Mouse (Mus musculus): Measurements from ENCODE around the gene Tpx2. TPM values are rescaled to one million over a fixed set of nuclear protein-coding genes. Genes with fewer than 3 reads are reported as not detected.

Tpx2 gene
- polyA plus RNA-seq, 1 experiment from 2014 or later = 65.6 TPM

GRCm38 (mm10) chr2:152878239-152878638 is 30.5 kb downstream of the Tpx2 start:
- H3K27me3 ChIP-seq (replicated peaks) = no peaks in the 10 kb centered on the region
- H3K27ac ChIP-seq (ENCODE audit: poor library complexity, severe bottlenecking) = no peak overlapping the region
- no peaks in the 10 kb centered on the region for H3K4me1 ChIP-seq (replicated peaks)
- H3K9ac ChIP-seq = no peak overlapping the region
- no peaks in the 10 kb centered on the region for H3K9me3 ChIP-seq (replicated peaks)
- H3K4me3 ChIP-seq = no peak overlapping the region
- 91% methylated on average over 3 of the region's 3 CpGs for WGBS
- H3K36me3 ChIP-seq = peaks cover 74% of the 10 kb centered on the region
- no peak for ATAC-seq (ENCODE audit: insufficient number of reproducible peaks, low FRiP score)
- H3K4me2 ChIP-seq = no peak overlapping the region

- Histone ChIP-seq H3K4me1 (replicated peaks) (no peaks in the 10 kb centered on the region), H3K9me3 (replicated peaks) (no peaks in the 10 kb centered on the region), H3K27ac (ENCODE audit: poor library complexity, severe bottlenecking) (no peak overlapping the region), H3K27me3 (replicated peaks) (no peaks in the 10 kb centered on the region), H3K9ac (no peak overlapping the region), H3K4me2 (no peak overlapping the region), H3K36me3 (peaks cover 81% of the 10 kb centered on the region), H3K4me3 (no peak overlapping the region)
- 96% methylated on average over 13 of the region's 13 CpGs for WGBS
- ATAC-seq (ENCODE audit: insufficient number of reproducible peaks, low FRiP score) = no peak
These were observed 33.1 kb downstream of the Tpx2 start for GRCm38 (mm10) chr2:152880898-152881297.

GRCm38 (mm10) chr2:152884101-152884645 is 36.4 kb downstream of the Tpx2 start:
- Histone ChIP-seq H3K9me3 (replicated peaks) (no peaks in the 10 kb centered on the region), H3K27ac (ENCODE audit: poor library complexity, severe bottlenecking) (no peak overlapping the region), H3K27me3 (replicated peaks) (no peaks in the 10 kb centered on the region), H3K4me2 (no peak overlapping the region), H3K4me1 (replicated peaks) (no peaks in the 10 kb centered on the region), H3K4me3 (no peak overlapping the region), H3K9ac (no peak overlapping the region), H3K36me3 (peaks cover 88% of the 10 kb centered on the region)
- 93% methylated on average over 6 of the region's 6 CpGs for WGBS
- ATAC-seq (ENCODE audit: insufficient number of reproducible peaks, low FRiP score) = no peak

GRCm38 (mm10) chr2:152887230-152887629 is 39.5 kb downstream of the Tpx2 start:
- ATAC-seq (ENCODE audit: insufficient number of reproducible peaks, low FRiP score) = no peak
- Histone ChIP-seq H3K36me3 (peaks cover 85% of the 10 kb centered on the region), H3K27ac (ENCODE audit: poor library complexity, severe bottlenecking) (no peak overlapping the region), H3K4me2 (no peak overlapping the region), H3K4me3 (no peak overlapping the region), H3K9me3 (replicated peaks) (no peaks in the 10 kb centered on the region), H3K27me3 (replicated peaks) (no peaks in the 10 kb centered on the region), H3K9ac (no peak overlapping the region), H3K4me1 (replicated peaks) (no peaks in the 10 kb centered on the region)
- WGBS = 83% methylated on average over 3 of the region's 3 CpGs

- WGBS = 96% methylated on average over 5 of the region's 5 CpGs
- no peaks in the 10 kb centered on the region for H3K27me3 ChIP-seq (replicated peaks)
- no peak overlapping the region for H3K4me3 ChIP-seq
- peaks cover 91% of the 10 kb centered on the region for H3K36me3 ChIP-seq
- no peaks in the 10 kb centered on the region for H3K4me1 ChIP-seq (replicated peaks)
- no peak overlapping the region for H3K4me2 ChIP-seq
- no peak overlapping the region for H3K27ac ChIP-seq (ENCODE audit: poor library complexity, severe bottlenecking)
- H3K9ac ChIP-seq = no peak overlapping the region
- ATAC-seq (ENCODE audit: insufficient number of reproducible peaks, low FRiP score) = no peak
- H3K9me3 ChIP-seq (replicated peaks) = no peaks in the 10 kb centered on the region
These were observed 41.0 kb downstream of the Tpx2 start for GRCm38 (mm10) chr2:152888774-152889173.

GRCm38 (mm10) chr2:152895834-152896233 is 48.1 kb downstream of the Tpx2 start:
- WGBS = 94% methylated on average over 9 of the region's 9 CpGs

GRCm38 (mm10) chr2:152896926-152897325 is 49.2 kb downstream of the Tpx2 start:
- no peak overlapping the region for H3K27ac ChIP-seq (ENCODE audit: poor library complexity, severe bottlenecking)
- no peak overlapping the region for H3K4me3 ChIP-seq
- H3K36me3 ChIP-seq = peaks cover 52% of the 10 kb centered on the region
- no peak overlapping the region for H3K4me2 ChIP-seq
- no peak for ATAC-seq (ENCODE audit: insufficient number of reproducible peaks, low FRiP score)
- H3K9me3 ChIP-seq (replicated peaks) = no peaks in the 10 kb centered on the region
- no peaks in the 10 kb centered on the region for H3K4me1 ChIP-seq (replicated peaks)
- H3K9ac ChIP-seq = no peak overlapping the region
- H3K27me3 ChIP-seq (replicated peaks) = no peaks in the 10 kb centered on the region
- 82% methylated on average over 3 of the region's 3 CpGs for WGBS

More at GRCm38 (mm10) chr2:152895834-152896233, 48.1 kb downstream of the Tpx2 start:
- ATAC-seq (ENCODE audit: insufficient number of reproducible peaks, low FRiP score) = no peak
- no peak overlapping the region for H3K4me3 ChIP-seq
- no peaks in the 10 kb centered on the region for H3K4me1 ChIP-seq (replicated peaks)
- H3K9ac ChIP-seq = no peak overlapping the region
- no peak overlapping the region for H3K27ac ChIP-seq (ENCODE audit: poor library complexity, severe bottlenecking)
- H3K36me3 ChIP-seq = peaks cover 61% of the 10 kb centered on the region
- H3K4me2 ChIP-seq = no peak overlapping the region
- H3K27me3 ChIP-seq (replicated peaks) = no peaks in the 10 kb centered on the region
- no peaks in the 10 kb centered on the region for H3K9me3 ChIP-seq (replicated peaks)

GRCm38 (mm10) chr2:152899011-152899410 is 51.2 kb downstream of the Tpx2 start:
- peaks cover 12% of the 10 kb centered on the region for H3K4me1 ChIP-seq (replicated peaks)
- peaks cover 31% of the 10 kb centered on the region for H3K36me3 ChIP-seq
- ATAC-seq (ENCODE audit: insufficient number of reproducible peaks, low FRiP score) = no peak
- WGBS = 81% methylated on average over 6 of the region's 6 CpGs
- H3K27me3 ChIP-seq (replicated peaks) = no peaks in the 10 kb centered on the region
- no peak overlapping the region for H3K9ac ChIP-seq
- H3K27ac ChIP-seq (ENCODE audit: poor library complexity, severe bottlenecking) = no peak overlapping the region
- H3K4me2 ChIP-seq = no peak overlapping the region
- no peak overlapping the region for H3K4me3 ChIP-seq
- no peaks in the 10 kb centered on the region for H3K9me3 ChIP-seq (replicated peaks)

- Histone ChIP-seq H3K27ac (ENCODE audit: poor library complexity, severe bottlenecking) (no peak overlapping the region), H3K4me2 (no peak overlapping the region), H3K27me3 (replicated peaks) (no peaks in the 10 kb centered on the region), H3K4me1 (replicated peaks) (peaks cover 35% of the 10 kb centered on the region), H3K36me3 (peaks cover 9% of the 10 kb centered on the region), H3K4me3 (no peak overlapping the region), H3K9ac (no peak overlapping the region), H3K9me3 (replicated peaks) (no peaks in the 10 kb centered on the region)
- 90% methylated on average over 15 of the region's 15 CpGs for WGBS
- ATAC-seq (ENCODE audit: insufficient number of reproducible peaks, low FRiP score) = no peak
These were observed 53.5 kb downstream of the Tpx2 start for GRCm38 (mm10) chr2:152901296-152901695.

- Histone ChIP-seq H3K9ac (no peak overlapping the region), H3K4me1 (replicated peaks) (peaks cover 48% of the 10 kb centered on the region), H3K27ac (ENCODE audit: poor library complexity, severe bottlenecking) (no peak overlapping the region), H3K4me2 (no peak overlapping the region), H3K36me3 (peaks cover 7% of the 10 kb centered on the region; the same call in 1 of the 2 replicates), H3K4me3 (no peak overlapping the region), H3K9me3 (replicated peaks) (no peaks in the 10 kb centered on the region), H3K27me3 (replicated peaks) (no peaks in the 10 kb centered on the region)
- WGBS = 48% methylated on average over 3 of the region's 3 CpGs
- no peak for ATAC-seq (ENCODE audit: insufficient number of reproducible peaks, low FRiP score)
These were observed 54.9 kb downstream of the Tpx2 start for GRCm38 (mm10) chr2:152902658-152903057.

GRCm38 (mm10) chr2:152903586-152903985 is 55.8 kb downstream of the Tpx2 start:
- 79% methylated on average over 4 of the region's 4 CpGs for WGBS
- H3K36me3 ChIP-seq = peaks cover 7% of the 10 kb centered on the region; the same call in 1 of the 2 replicates
- no peak overlapping the region for H3K4me2 ChIP-seq
- no peaks in the 10 kb centered on the region for H3K9me3 ChIP-seq (replicated peaks)
- no peak for ATAC-seq (ENCODE audit: insufficient number of reproducible peaks, low FRiP score)
- H3K4me3 ChIP-seq = no peak overlapping the region
- no peaks in the 10 kb centered on the region for H3K27me3 ChIP-seq (replicated peaks)
- no peak overlapping the region for H3K9ac ChIP-seq
- H3K27ac ChIP-seq (ENCODE audit: poor library complexity, severe bottlenecking) = no peak overlapping the region
- H3K4me1 ChIP-seq (replicated peaks) = peaks cover 48% of the 10 kb centered on the region

GRCm38 (mm10) chr2:152904127-152904643 is 56.4 kb downstream of the Tpx2 start:
- Histone ChIP-seq H3K9ac (no peak overlapping the region), H3K4me2 (no peak overlapping the region), H3K36me3 (peaks cover 7% of the 10 kb centered on the region; the same call in 1 of the 2 replicates), H3K4me3 (no peak overlapping the region), H3K27me3 (replicated peaks) (peaks cover 2% of the 10 kb centered on the region; the same call in 1 of the 2 replicates), H3K9me3 (replicated peaks) (no peaks in the 10 kb centered on the region), H3K4me1 (replicated peaks) (peaks cover 48% of the 10 kb centered on the region), H3K27ac (ENCODE audit: poor library complexity, severe bottlenecking) (no peak overlapping the region; the same call in 1 of the 2 replicates)
- no peak for ATAC-seq (ENCODE audit: insufficient number of reproducible peaks, low FRiP score)
- 59% methylated on average over 5 of the region's 5 CpGs for WGBS

All from heart, embryonic 12.5 days (tissue).